Mouse (Mus musculus) urinary bladder, postnatal 4 days (tissue): ENCODE results near the gene Cntfr.

Experiments used
- DNase-seq, 2 experiments: peaks; one replicate each; pipeline ENCODE4 v3.0.0; 2021 to 2022; ENCODE audit warnings: low spot score in 2 of 2

The Cntfr gene

DNA sequence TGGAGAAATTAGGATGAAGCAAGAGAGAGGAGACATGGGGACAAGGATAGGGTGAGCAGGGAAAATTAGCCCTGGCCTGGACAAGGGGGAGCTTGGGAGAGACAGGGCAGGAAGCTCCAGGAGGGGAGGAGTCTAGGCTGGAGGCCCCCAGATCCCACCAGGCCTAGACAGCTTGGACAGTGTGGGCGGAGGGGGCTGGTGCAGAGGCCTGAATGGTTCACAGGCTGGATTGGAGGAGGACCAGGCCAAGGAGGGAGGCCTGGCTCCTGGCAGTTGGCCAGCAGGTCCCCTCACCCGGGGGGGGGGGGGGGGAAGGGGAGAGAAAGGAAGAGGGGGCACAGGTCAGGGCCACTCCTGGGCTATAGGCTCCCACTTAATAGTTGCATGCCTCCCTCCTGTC lies 17.6 kb downstream of the Cntfr start:
- DNase-seq, result no peak

- DNase-seq, result no peak
Observed at GRCm38 (mm10) chr4:41678863-41679262, 18.0 kb downstream of the Cntfr start.

DNA sequence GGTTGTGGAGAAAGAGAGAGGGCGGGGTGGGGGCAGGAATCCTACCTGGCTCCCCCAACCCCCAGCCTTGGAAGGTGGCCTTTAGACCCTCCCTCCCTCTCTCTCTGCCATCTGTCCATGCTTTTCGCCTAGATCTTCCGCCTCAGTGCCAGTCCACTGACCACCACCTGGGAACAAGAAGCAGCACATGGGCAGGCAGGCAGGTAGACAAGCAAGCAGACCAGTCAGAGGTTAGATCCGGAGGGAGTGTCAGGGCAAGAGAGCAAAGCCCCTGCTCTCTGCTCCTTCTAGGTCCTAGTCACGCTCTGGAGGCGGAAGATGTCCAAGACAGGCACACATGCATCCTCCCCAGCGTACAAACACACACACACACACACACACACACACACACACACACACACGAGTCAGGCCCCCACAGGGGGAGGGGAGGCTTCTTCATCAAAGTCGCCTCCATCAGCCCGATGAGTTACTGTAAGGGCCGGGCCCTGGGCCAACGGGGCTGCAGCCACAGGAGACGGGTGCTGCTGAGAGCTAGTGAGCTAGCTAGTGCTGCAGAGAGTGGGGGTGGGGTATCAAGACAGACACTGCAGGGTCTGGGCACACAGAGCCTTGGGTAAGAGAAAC lies 19.8 kb downstream of the Cntfr start:
- DNase-seq, result peak in 1 of 2 experiments; percentile 62

DNA sequence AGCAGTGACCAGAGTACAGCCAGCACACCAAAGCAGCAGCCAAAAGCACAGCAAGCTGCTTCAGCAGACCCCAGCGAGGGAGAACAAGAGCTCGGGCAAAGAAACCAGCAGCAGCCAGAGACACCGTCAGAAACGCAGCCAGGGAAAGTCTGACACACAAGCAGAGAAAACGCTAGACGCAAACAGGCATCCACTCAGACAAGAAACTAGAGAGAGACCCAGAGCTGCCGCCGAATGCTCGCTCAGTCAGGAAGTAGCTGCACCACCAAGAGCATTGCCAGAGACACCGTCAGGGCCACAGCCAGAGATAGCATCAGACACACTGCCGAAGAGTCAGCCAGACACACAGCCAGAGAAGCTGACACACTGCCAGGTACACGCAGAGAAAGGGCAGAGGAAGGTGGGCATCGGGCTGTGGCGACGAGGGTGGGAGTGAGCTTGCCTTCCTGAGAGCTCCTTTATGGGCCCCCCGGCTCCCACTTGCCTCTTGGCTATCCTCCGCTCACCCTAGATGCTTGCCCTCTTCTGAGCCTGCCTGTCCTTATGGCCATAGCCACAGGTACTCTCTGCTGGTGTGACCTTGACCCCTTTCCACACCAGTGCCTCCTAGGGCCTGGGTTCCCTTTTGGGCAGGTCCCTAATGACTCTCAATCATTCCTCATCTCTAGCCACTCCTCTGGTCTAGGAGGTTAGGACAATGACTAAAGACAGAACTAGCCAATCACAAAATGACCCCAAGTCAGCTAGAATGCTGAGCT lies 20.5 kb downstream of the Cntfr start:
- no peak for DNase-seq

- no peak for DNase-seq
Observed at GRCm38 (mm10) chr4:41673186-41673585, 23.7 kb downstream of the Cntfr start.

GRCm38 (mm10) chr4:41672522-41672963 lies 24.3 kb downstream of the Cntfr start:
- DNase-seq, result no peak

DNA sequence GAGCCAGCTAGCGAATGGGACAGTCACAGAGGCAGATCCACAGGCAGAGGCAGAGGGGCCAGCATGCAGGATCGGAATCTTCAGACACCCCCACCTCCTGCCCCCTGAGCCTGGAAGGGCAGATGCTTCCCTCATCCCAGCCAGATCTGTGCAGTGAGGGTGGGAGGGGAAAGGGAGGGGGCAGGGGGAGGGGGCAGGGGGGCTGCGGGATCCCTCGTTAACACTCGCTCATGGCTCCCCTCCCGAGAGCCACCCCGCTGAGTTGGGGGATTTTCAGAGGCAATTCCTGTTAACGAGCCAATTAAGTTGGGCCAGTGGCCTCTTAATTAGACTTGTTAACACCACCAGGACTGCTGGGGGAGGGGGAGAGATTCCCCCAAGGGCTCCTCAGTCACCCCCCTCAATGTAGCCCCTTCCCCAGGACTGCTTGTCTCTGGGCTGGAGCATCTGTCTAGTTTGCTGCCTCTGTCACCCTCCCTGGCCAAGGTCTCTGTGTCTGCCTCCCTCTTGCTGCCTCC lies 24.9 kb downstream of the Cntfr start:
- DNase-seq, result no peak

GRCm38 (mm10) chr4:41671500-41671899 lies 25.4 kb downstream of the Cntfr start:
- no peak for DNase-seq

DNA sequence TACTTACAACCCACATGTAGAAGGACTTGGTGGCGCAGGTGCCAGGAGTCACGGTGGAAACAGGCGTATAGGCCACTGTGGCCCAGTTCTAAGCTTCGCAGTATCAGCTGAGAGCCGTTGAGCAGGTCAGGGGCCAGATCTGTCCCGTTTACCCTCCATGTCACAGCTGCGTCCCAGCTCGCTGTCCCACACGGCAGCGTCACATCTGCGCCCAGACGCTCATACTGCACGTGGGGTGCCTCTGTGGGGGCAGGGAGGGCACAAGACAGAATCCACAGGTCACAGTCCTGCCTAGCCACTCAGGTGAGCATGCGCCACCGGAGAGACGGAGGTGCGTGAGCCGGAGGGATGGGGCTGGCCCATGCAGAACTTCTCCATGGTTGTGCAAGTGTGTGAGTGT lies 26.1 kb downstream of the Cntfr start:
- DNase-seq, result no peak

- DNase-seq, result no peak
Observed at GRCm38 (mm10) chr4:41666646-41667045, 30.2 kb downstream of the Cntfr start.

- no peak for DNase-seq
Observed at GRCm38 (mm10) chr4:41665009-41665675, 31.7 kb downstream of the Cntfr start.

DNA sequence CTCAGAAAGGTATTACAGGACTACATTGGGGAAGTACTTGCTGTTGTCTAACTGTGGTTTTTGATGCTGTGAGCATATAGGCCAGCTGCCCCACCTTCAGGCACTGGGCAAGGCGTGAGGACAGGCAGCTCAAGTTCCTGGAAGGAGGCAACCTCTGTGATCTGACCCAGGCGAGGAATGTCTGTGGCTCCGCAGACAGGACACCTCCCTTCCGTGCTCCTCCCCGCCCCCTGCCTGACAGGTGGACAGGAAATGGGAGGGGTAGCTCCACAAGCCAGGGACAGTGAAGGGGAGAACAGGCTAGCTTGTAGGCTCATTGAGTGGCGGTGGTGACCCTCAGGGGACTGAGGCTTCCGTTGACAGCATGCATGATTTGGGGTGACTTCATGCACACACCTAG lies 32.4 kb downstream of the Cntfr start:
- DNase-seq, result no peak

- DNase-seq, result no peak
Observed at GRCm38 (mm10) chr4:41663614-41664013, 33.3 kb downstream of the Cntfr start.

GRCm38 (mm10) chr4:41662723-41663122 lies 34.2 kb downstream of the Cntfr start:
- DNase-seq, result no peak

DNA sequence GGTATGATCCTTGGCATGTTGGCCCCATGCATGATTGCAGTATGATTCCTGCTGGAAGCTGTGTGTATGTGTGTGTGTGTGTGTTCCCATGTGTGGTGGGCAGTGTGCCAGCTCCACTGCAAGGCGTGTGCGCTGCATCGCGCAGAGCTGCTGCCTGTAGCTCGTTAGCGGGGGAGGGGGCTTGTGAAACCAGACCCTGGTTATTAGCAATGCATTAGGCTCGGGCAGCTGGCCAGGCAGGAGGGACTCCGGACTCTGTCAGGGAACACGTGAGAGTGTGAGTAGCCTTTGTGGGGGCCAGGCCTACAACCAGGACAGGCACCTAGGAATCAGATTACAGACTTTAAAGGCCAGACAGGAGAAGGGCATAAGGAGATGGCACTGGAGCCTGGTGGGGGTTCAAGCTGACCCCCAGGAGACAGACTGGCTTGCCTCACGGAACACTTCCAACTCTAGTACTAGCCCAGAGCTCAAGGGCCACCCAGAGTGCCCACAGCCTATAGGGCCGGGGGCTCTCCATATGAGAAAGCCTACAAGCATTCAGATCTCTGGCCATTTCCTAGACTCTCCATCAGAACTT lies 35.9 kb downstream of the Cntfr start:
- no peak for DNase-seq

DNA sequence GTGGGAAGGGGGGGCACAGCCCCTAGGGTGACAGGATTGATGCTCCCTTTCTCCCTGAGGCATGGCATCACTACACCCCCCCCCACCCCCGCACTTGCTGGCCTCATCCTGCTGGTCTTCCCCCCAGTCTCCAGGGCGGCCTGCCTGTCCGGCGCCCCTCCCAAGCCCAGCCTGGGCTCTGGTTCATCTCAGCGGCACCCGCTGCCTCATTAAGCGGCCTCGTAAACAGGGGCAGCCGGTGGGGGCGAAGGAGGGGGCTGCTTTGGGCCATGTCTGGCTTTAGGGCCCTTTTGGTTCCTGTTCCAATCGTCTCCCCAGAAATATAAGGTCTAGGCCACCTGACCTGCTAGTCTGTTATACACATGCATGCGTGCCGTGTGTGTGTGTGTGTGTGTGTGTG lies 37.3 kb downstream of the Cntfr start:
- DNase-seq, result no peak

GRCm38 (mm10) chr4:41658566-41659384 lies 38.1 kb downstream of the Cntfr start:
- DNase-seq, result no peak

DNA sequence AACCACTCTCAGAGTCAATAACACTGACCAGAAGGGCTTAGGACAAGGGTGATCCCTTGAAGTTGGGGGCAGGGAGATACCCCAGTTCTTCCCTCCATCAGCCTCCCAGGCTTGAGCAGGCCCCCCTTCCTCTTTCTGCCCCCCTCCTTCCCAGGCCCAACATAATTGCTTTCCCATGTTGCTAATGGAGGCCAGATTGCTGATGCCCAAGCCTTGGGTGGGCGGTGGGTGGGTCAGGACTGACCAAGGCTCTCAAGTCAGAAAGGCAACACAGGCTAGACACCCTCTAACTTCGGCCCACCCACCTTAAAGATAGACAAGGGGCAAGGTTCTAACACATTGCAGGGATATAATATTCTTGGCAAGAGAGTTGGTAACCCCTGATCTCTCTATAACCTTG lies 41.4 kb downstream of the Cntfr start:
- DNase-seq, result no peak

DNA sequence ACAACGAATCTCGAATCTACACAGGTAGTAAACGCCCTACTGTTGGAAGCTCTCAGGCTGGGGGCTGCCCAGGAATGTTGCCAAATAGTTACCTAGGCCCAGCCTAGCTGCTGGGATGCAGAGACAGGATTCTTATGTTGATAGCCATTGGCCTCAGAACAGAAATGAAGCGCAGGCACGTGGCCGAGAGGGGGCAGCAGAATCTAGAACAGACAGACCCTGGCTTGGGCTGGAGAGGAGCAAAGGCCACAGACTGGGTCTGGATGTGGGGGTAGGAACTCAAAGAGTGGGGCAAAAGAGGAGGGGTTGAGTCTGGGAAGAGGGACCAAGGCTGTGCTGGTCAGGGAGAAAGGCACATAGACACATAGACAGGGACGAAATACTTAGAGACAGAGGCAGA lies 42.7 kb downstream of the Cntfr start:
- peak in 1 of 2 experiments; percentile 72 for DNase-seq

DNA sequence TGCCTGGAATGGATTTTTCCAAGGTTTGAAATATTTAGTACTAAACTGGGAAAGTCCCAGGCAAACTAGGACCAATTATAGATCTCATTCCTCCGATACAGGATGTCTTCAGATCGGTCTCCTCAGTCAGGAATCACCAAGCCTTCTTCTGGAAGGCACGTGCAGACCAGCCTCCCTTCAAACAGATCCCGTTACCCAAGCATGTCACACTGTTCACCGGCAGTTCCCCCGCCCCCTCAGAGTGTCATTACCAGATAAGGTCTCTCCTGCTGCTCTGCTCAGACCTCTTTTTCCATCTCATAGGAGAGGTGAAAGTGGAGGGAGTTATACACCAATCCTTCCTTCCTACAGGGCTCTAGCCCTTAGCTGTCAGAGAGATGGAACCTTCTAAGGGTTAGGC lies 43.2 kb downstream of the Cntfr start:
- DNase-seq, result no peak

- peak; percentile 56 to 82 for DNase-seq
Observed at GRCm38 (mm10) chr4:41653296-41653695, 43.6 kb downstream of the Cntfr start.
